Mouse (Mus musculus) spleen, adult 2 months (tissue): ENCODE results near the gene Cog5. TPM values are rescaled to one million over a fixed set of nuclear protein-coding genes. Genes with fewer than 3 reads are reported as not detected.

ENCODE experiments used
- DNase-seq, 2 experiments: peaks; one replicate each; pipeline versions ENCODE4 v3.0.0 to v3.0.0-alpha.2; 2012 to 2021; ENCODE audit warnings: low spot score in 2 of 2, low read depth in 1 of 2
- H3K27ac ChIP-seq: fragments of 200-500 bp; 2 replicates; pipeline ENCODE4 v1.5.1; 2012; ENCODE audit warnings: low read length, inconsistent platforms; ENCODE audit not compliant: insufficient read depth
- H3K27me3 ChIP-seq: fragments of 200-500 bp; 2 replicates; pipeline ENCODE4 v1.6.1; 2012; ENCODE audit warnings: mild to moderate bottlenecking, moderate library complexity, low read length, inconsistent platforms; ENCODE audit not compliant: control insufficient read depth, insufficient read depth
- H3K36me3 ChIP-seq: fragments of 200-500 bp; 2 replicates; pipeline ENCODE4 v1.6.1; 2012; ENCODE audit warnings: mild to moderate bottlenecking, low read length, inconsistent platforms; ENCODE audit not compliant: control insufficient read depth, insufficient read depth
- H3K4me1 ChIP-seq: fragments of 200-500 bp; 2 replicates; pipeline ENCODE4 v1.6.1; 2011; ENCODE audit warnings: inconsistent platforms; ENCODE audit not compliant: control insufficient read depth, insufficient read depth, insufficient read length
- H3K4me3 ChIP-seq: fragments of 200-500 bp; 2 replicates; pipeline ENCODE4 v1.5.1; 2011; ENCODE audit warnings: mild to moderate bottlenecking, inconsistent platforms; ENCODE audit not compliant: insufficient read depth, insufficient read length; ENCODE audit errors: extremely low read depth
- CTCF ChIP-seq: fragments of 200-500 bp; IDR thresholded peaks from 2 replicates; pipeline ENCODE4 v1.5.1; 2011; ENCODE audit warnings: mild to moderate bottlenecking, inconsistent platforms; ENCODE audit not compliant: insufficient read depth, insufficient read length, insufficient replicate concordance; ENCODE audit errors: extremely low read depth
- POLR2A ChIP-seq: fragments of 200-500 bp; IDR thresholded peaks from 2 replicates; pipeline ENCODE4 v1.6.1; 2011; ENCODE audit warnings: low read depth, low read length, inconsistent platforms
- WGBS: fragments of 180-500 bp; shearing (Covaris S2); methylation state at CpG from one replicate; pipeline ENCODE4 v1.1.7; 2018; 5-methylcytosine and 5-hydroxymethylcytosine counted together
- polyA plus RNA-seq: library from polyadenylated mRNA; depleted of rRNA; stranded (reverse); fragments of >200 nt; gene quantifications from 2 replicates; pipeline ENCODE4 v1.2.3, GENCODE M21; 2012

Gene Cog5
- polyA plus RNA-seq, 1 experiment = 11.7 TPM

GRCm38 (mm10) chr12:31885844-31886606 lies 231.4 kb downstream of the Cog5 start:
- Histone ChIP-seq H3K4me3 (no peak overlapping the region), H3K4me1 (no peaks in the 10 kb centered on the region), H3K27me3 (no peaks in the 10 kb centered on the region), H3K27ac (no peak overlapping the region), H3K36me3 (peaks cover 8% of the 10 kb centered on the region)
- WGBS = 94% methylated on average over 11 of the region's 11 CpGs
- no peak for DNase-seq
- TF ChIP-seq POLR2A (no peak), CTCF (no peak)

- H3K36me3 ChIP-seq = peaks cover 10% of the 10 kb centered on the region
- H3K27ac ChIP-seq = no peak overlapping the region
- DNase-seq = no peak
- no peak overlapping the region for H3K4me3 ChIP-seq
- H3K27me3 ChIP-seq = no peaks in the 10 kb centered on the region
- WGBS = 84% methylated on average over 6 of the region's 6 CpGs
- no peaks in the 10 kb centered on the region for H3K4me1 ChIP-seq
- TF ChIP-seq CTCF (no peak), POLR2A (no peak)
Observed at GRCm38 (mm10) chr12:31890685-31891084, 236.0 kb downstream of the Cog5 start.

- Histone ChIP-seq H3K4me1 (no peaks in the 10 kb centered on the region), H3K4me3 (no peak overlapping the region), H3K27ac (no peak overlapping the region), H3K36me3 (peaks cover 6% of the 10 kb centered on the region), H3K27me3 (no peaks in the 10 kb centered on the region)
- DNase-seq = no peak
- TF ChIP-seq POLR2A (no peak), CTCF (no peak)
Observed at GRCm38 (mm10) chr12:31892079-31892478, 237.4 kb downstream of the Cog5 start.

GRCm38 (mm10) chr12:31892771-31893170 lies 238.1 kb downstream of the Cog5 start:
- Histone ChIP-seq H3K4me3 (no peak overlapping the region), H3K27me3 (no peaks in the 10 kb centered on the region), H3K27ac (no peak overlapping the region), H3K4me1 (no peaks in the 10 kb centered on the region), H3K36me3 (peaks cover 7% of the 10 kb centered on the region)
- 96% methylated on average over 7 of the region's 7 CpGs for WGBS
- no peak for DNase-seq
- TF ChIP-seq POLR2A (no peak), CTCF (no peak)

- Histone ChIP-seq H3K4me1 (no peaks in the 10 kb centered on the region), H3K27ac (no peak overlapping the region), H3K4me3 (no peak overlapping the region), H3K36me3 (peaks cover 6% of the 10 kb centered on the region), H3K27me3 (no peaks in the 10 kb centered on the region)
- DNase-seq = no peak
- 94% methylated on average over 8 of the region's 8 CpGs for WGBS
- TF ChIP-seq CTCF = no peak
- TF ChIP-seq POLR2A = no peak
Observed at GRCm38 (mm10) chr12:31895095-31895734, 240.5 kb downstream of the Cog5 start.

GRCm38 (mm10) chr12:31895888-31896287 lies 241.2 kb downstream of the Cog5 start:
- Histone ChIP-seq H3K4me1 (no peaks in the 10 kb centered on the region), H3K36me3 (peaks cover 6% of the 10 kb centered on the region), H3K4me3 (no peak overlapping the region), H3K27me3 (no peaks in the 10 kb centered on the region), H3K27ac (no peak overlapping the region)
- WGBS = 90% methylated on average over 2 of the region's 2 CpGs
- DNase-seq = no peak
- TF ChIP-seq CTCF = no peak
- TF ChIP-seq POLR2A = no peak

GRCm38 (mm10) chr12:31896295-31896694 lies 241.6 kb downstream of the Cog5 start:
- no peaks in the 10 kb centered on the region for H3K27me3 ChIP-seq
- no peak overlapping the region for H3K27ac ChIP-seq
- no peak for TF ChIP-seq POLR2A
- TF ChIP-seq CTCF = no peak
- no peaks in the 10 kb centered on the region for H3K4me1 ChIP-seq
- H3K36me3 ChIP-seq = peaks cover 6% of the 10 kb centered on the region
- H3K4me3 ChIP-seq = no peak overlapping the region
- DNase-seq = no peak
- 87% methylated on average over 5 of the region's 5 CpGs for WGBS
